Mouse (Mus musculus): ENCODE measurements around the gene Wars. TPM values are rescaled to one million over a fixed set of nuclear protein-coding genes. Genes with fewer than 3 reads are reported as not detected.

Wars gene
- polyA plus RNA-seq, 1 experiment from 2014 or later: 70.7 TPM

DNA sequence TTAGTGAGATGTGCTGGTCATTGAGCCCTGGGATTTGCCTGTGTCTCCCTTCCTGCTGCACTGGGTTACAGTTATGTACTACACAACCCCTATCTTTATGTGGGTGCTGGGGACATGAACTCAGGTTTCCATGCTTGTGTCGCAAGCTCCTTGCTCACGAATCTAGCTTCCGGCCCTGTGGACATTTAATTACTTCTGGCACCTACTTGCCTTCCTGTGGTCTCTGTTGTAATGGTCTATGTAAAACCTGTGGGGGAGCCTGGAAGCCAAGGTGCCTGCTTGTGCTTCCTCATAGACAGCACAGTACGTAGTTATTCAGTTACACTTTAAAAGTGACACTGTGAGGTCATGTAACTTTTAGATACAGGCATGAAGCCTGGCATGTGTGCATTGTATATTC is 43.5 kb upstream of the Wars start:
- Histone ChIP-seq H3K27ac (replicated peaks) (no peak overlapping the region), H3K27me3 (ENCODE audit: control insufficient read depth, insufficient read depth, low read length) (no peaks in the 10 kb centered on the region), H3K9ac (ENCODE audit: low read length) (no peak overlapping the region), H3K9me3 (ENCODE audit: control insufficient read depth, low read length) (no peaks in the 10 kb centered on the region), H3K4me3 (ENCODE audit: low read depth, low read length) (no peak overlapping the region), H3K36me3 (ENCODE audit: control insufficient read depth, insufficient read depth, low read length) (no peaks in the 10 kb centered on the region), H3K4me1 (replicated peaks; ENCODE audit: control insufficient read depth, insufficient read depth) (no peaks in the 10 kb centered on the region), H3K4me2 (replicated peaks; ENCODE audit: low read depth) (no peak overlapping the region)
- ATAC-seq (ENCODE audit: low FRiP score, low TSS enrichment) (no peak), DNase-seq (ENCODE audit: low spot score) (no peak)
- TF ChIP-seq CTCF (IDR thresholded peaks at IDR 0.05; ENCODE audit: low read depth): no peak
- TF ChIP-seq EP300 (optimal IDR thresholded peaks at IDR 0.05): no peak
- 79% methylated on average over 4 of the region's 4 CpGs for WGBS

DNA sequence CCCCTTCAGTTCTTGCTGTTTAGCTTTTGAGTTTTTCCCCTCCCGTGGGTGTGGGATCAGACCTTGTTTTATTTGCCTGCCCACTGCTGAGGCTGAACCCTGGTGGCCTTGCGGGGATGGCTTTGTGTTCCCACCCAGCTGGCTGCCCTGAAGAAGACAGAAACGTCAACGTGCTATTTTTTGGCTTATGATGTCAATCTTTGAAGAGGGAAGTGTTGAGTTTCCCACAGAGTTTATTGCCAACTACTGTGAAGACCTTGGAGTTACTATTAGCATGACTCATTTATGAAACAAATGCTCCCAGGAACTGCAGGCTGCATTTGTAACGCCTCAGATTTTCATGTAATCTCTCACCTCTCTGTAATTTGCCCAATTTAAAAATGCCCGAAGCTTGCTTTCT is 42.9 kb upstream of the Wars start:
- no peak for DNase-seq (ENCODE audit: low spot score)
- H3K9me3 ChIP-seq (ENCODE audit: control insufficient read depth, low read length): no peaks in the 10 kb centered on the region
- WGBS: 29% methylated on average over 6 of the region's 6 CpGs
- no peaks in the 10 kb centered on the region for H3K4me1 ChIP-seq (replicated peaks; ENCODE audit: control insufficient read depth, insufficient read depth)
- H3K4me2 ChIP-seq (replicated peaks; ENCODE audit: low read depth): no peak overlapping the region
- no peak overlapping the region for H3K27ac ChIP-seq (replicated peaks)
- TF ChIP-seq CTCF (IDR thresholded peaks at IDR 0.05; ENCODE audit: low read depth) (no peak), EP300 (optimal IDR thresholded peaks at IDR 0.05) (no peak)
- H3K27me3 ChIP-seq (ENCODE audit: control insufficient read depth, insufficient read depth, low read length): no peaks in the 10 kb centered on the region
- H3K4me3 ChIP-seq (ENCODE audit: low read depth, low read length): no peak overlapping the region
- H3K9ac ChIP-seq (ENCODE audit: low read length): no peak overlapping the region
- ATAC-seq (ENCODE audit: low FRiP score, low TSS enrichment): no peak
- H3K36me3 ChIP-seq (ENCODE audit: control insufficient read depth, insufficient read depth, low read length): no peaks in the 10 kb centered on the region

DNA sequence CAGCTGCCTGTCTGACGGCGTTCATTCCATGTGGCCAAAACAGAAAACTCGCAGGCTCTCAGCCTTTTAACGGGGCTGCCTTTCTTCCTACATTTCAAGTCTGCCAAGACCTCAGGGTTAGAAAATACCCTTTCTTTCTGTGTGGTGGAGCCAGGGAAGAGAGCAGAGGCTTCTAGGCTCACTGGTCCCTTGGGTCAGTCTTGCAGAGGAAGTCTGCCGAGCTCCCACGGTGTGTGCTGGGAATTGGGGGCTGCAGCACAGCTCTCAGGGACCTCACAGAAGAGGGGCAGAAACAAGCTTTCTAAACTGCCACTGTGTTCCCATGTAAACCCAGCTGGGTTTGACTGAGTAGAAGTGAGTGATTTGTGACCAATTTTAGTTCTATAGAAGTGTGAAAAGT is 40.3 kb upstream of the Wars start:
- Histone ChIP-seq H3K4me2 (replicated peaks; ENCODE audit: low read depth) (no peak overlapping the region), H3K27me3 (ENCODE audit: control insufficient read depth, insufficient read depth, low read length) (no peaks in the 10 kb centered on the region), H3K36me3 (ENCODE audit: control insufficient read depth, insufficient read depth, low read length) (no peaks in the 10 kb centered on the region), H3K9ac (ENCODE audit: low read length) (no peak overlapping the region), H3K4me1 (replicated peaks; ENCODE audit: control insufficient read depth, insufficient read depth) (no peaks in the 10 kb centered on the region), H3K9me3 (ENCODE audit: control insufficient read depth, low read length) (no peaks in the 10 kb centered on the region), H3K27ac (replicated peaks) (no peak overlapping the region), H3K4me3 (ENCODE audit: low read depth, low read length) (no peak overlapping the region)
- DNase-seq (ENCODE audit: low spot score) (no peak), ATAC-seq (ENCODE audit: low FRiP score, low TSS enrichment) (no peak)
- 70% methylated on average over 6 of the region's 6 CpGs for WGBS
- no peak for TF ChIP-seq EP300 (optimal IDR thresholded peaks at IDR 0.05)
- TF ChIP-seq CTCF (IDR thresholded peaks at IDR 0.05; ENCODE audit: low read depth): no peak

DNA sequence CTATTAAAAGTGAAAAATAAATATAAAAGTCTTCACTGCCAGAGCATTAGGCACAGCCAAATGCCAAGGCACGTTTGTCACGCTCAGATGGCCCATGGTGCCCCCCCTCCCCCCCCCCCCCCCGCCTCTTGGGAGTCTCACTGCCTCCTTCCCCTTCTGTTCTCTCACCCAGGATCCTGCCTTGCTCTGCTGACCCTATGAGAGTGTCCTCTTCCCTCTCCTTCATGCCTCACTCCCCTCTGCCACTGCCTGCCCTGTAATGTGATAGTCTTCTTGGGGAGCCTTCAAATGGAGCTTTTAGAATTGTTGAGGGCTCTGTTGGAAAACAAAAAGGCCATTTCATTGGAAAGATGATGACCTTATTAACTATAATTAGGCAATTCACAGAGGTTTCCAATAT is 38.1 kb upstream of the Wars start:
- Histone ChIP-seq H3K9me3 (ENCODE audit: control insufficient read depth, low read length) (no peaks in the 10 kb centered on the region), H3K4me3 (ENCODE audit: low read depth, low read length) (no peak overlapping the region), H3K9ac (ENCODE audit: low read length) (no peak overlapping the region), H3K27me3 (ENCODE audit: control insufficient read depth, insufficient read depth, low read length) (no peaks in the 10 kb centered on the region), H3K27ac (replicated peaks) (no peak overlapping the region), H3K4me1 (replicated peaks; ENCODE audit: control insufficient read depth, insufficient read depth) (no peaks in the 10 kb centered on the region), H3K4me2 (replicated peaks; ENCODE audit: low read depth) (no peak overlapping the region), H3K36me3 (ENCODE audit: control insufficient read depth, insufficient read depth, low read length) (no peaks in the 10 kb centered on the region)
- TF ChIP-seq CTCF (IDR thresholded peaks at IDR 0.05; ENCODE audit: low read depth): no peak
- no peak for TF ChIP-seq EP300 (optimal IDR thresholded peaks at IDR 0.05)
- DNase-seq (ENCODE audit: low spot score) (no peak), ATAC-seq (ENCODE audit: low FRiP score, low TSS enrichment) (no peak)
- 46% methylated on average over 2 of the region's 3 CpGs for WGBS

DNA sequence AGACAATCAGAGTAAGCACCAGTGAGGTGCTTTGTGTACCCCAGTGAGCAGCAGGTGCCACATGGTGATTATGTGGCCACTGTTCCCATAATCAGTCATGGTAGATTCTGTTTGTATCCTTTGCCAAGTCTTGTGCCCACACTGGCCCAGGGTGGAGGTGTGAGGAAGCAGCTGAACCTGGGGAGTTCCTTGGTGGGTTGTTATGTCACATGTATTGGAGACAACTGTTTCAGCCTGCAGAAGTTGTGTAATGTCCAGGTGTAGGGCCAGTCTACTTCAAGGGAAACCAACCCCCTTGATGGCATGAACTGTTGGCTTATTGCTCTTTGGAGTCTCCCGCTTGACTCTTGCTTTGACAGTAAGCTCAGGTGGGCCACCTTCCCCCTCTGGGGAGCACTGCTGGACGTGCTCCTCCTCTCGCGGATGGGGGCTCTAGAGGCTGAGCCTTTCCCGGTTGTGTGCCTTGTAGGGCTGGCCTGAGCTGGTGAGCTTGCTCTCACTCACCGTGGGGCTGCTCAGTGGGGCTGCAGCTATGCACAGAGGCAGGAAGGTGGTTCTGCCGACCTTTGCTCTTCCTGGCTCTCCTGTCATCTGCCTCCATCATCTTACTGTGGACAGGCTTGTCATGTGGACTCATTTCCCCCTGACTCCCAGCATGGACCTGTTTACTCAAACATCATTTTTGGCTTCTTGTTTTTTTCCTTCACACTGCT is 37.5 kb upstream of the Wars start:
- no peak for TF ChIP-seq CTCF (IDR thresholded peaks at IDR 0.05; ENCODE audit: low read depth)
- TF ChIP-seq EP300 (optimal IDR thresholded peaks at IDR 0.05): no peak
- no peak for ATAC-seq (ENCODE audit: low FRiP score, low TSS enrichment)

DNA sequence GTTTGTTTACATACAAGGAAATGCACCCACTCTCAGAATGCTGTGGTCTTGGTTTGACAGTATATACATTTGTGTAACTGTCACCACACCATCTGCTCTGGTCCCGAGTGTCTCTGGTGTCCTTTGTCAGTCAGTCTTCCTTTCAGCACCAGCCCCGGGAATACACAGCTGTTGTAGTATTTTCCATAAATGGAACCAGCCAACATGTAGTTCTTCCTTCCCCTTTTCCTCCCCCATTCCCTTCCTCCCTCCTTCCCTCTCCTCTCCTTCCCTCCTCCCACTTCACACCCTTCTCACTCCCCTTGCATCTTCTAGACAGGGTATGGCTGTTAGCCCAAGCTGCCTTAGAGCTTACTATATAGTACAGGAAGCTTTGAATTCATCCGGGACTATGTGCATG is 35.5 kb upstream of the Wars start:
- Histone ChIP-seq H3K9me3 (ENCODE audit: control insufficient read depth, low read length) (no peaks in the 10 kb centered on the region), H3K9ac (ENCODE audit: low read length) (no peak overlapping the region), H3K4me3 (ENCODE audit: low read depth, low read length) (no peak overlapping the region), H3K4me1 (replicated peaks; ENCODE audit: control insufficient read depth, insufficient read depth) (no peaks in the 10 kb centered on the region), H3K4me2 (replicated peaks; ENCODE audit: low read depth) (no peak overlapping the region), H3K27me3 (ENCODE audit: control insufficient read depth, insufficient read depth, low read length) (no peaks in the 10 kb centered on the region), H3K36me3 (ENCODE audit: control insufficient read depth, insufficient read depth, low read length) (no peaks in the 10 kb centered on the region), H3K27ac (replicated peaks) (no peak overlapping the region)
- ATAC-seq (ENCODE audit: low FRiP score, low TSS enrichment) (no peak), DNase-seq (ENCODE audit: low spot score) (no peak)
- 51% methylated on average over 3 of the region's 3 CpGs for WGBS
- TF ChIP-seq EP300 (optimal IDR thresholded peaks at IDR 0.05): no peak
- TF ChIP-seq CTCF (IDR thresholded peaks at IDR 0.05; ENCODE audit: low read depth): no peak

More for the DNA sequence above, 37.5 kb upstream of the Wars start:
- no peak overlapping the region for H3K4me2 ChIP-seq (replicated peaks; ENCODE audit: low read depth)
- no peaks in the 10 kb centered on the region for H3K9me3 ChIP-seq (ENCODE audit: control insufficient read depth, low read length)
- WGBS: 69% methylated on average over 7 of the region's 7 CpGs
- H3K36me3 ChIP-seq (ENCODE audit: control insufficient read depth, insufficient read depth, low read length): no peaks in the 10 kb centered on the region
- H3K27ac ChIP-seq (replicated peaks): no peak overlapping the region
- H3K27me3 ChIP-seq (ENCODE audit: control insufficient read depth, insufficient read depth, low read length): no peaks in the 10 kb centered on the region
- no peak for DNase-seq (ENCODE audit: low spot score)
- H3K9ac ChIP-seq (ENCODE audit: low read length): no peak overlapping the region
- H3K4me3 ChIP-seq (ENCODE audit: low read depth, low read length): no peak overlapping the region
- H3K4me1 ChIP-seq (replicated peaks; ENCODE audit: control insufficient read depth, insufficient read depth): no peaks in the 10 kb centered on the region
